In the genomic region with DNA sequence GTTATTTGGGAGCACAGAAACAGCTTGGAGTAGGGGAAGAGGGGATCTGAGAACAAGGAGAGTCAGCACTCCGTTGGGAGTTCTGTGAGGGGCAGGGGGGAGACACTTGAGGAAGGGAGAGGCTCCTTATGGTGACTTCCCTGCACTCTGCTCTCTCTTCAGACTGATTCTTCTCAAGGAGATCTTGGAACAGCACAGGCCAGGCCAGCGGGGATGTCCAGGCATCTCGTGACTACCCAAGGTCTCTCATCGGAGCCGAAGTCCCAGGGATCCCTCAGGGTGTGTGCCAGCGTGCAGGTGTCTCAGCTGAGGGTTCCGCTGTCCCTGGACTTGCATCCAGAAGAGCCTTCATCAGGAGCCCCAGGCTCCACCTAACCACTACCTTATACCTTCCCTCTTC, we compare ENCODE assay signal across 21 mouse cellular contexts. TPM values are rescaled to one million over a fixed set of nuclear protein-coding genes. Genes with fewer than 3 reads are reported as not detected.
DNase-seq lines count a peak whose midpoint lies in the region; ATAC-seq and TF ChIP-seq lines count a peak whose summit lies in the region.
"Had no signal": no experiment of that assay in that cellular context is flagged by ENCODE, and none has a peak within 500 bp of the region (broad histone marks: within the 10 kb centered on the region; RNA-seq: fewer than 3 reads in every experiment).

No protein-coding gene starts in this region.

- no peak overlapping the region for H3K9ac ChIP-seq in hindbrain, postnatal 0 days (replicated peaks; ENCODE audit: low read length)
- no peak overlapping the region for H3K9ac ChIP-seq in lung, embryonic 14.5 days
- no peak overlapping the region for H3K9ac ChIP-seq in embryonic facial prominence, embryonic 15.5 days
- H3K9ac ChIP-seq in neural tube, embryonic 15.5 days (replicated peaks) = no peak overlapping the region
- H3K9ac ChIP-seq: forebrain, postnatal 0 days; liver, embryonic 12.5 days; midbrain, embryonic 15.5 days; neural tube, embryonic 12.5 days; stomach, embryonic 15.5 days had no signal

- no peak for DNase-seq in hindbrain, embryonic 10.5 days (ENCODE audit: low spot score)
- no peak for DNase-seq in hindbrain, postnatal 0 days (ENCODE audit: low spot score)
- no peak for DNase-seq in lung, embryonic 14.5 days
- no peak for DNase-seq in lung, postnatal 25 days (ENCODE audit: low spot score)
- DNase-seq in lung, adult 2 months = no peak
- DNase-seq: adrenal gland, adult 8-10 months; forebrain, postnatal 0 days; right cerebral cortex, adult 18-20 months; thymus, postnatal 25 days had no signal

- H3K4me3 ChIP-seq in hindbrain, embryonic 10.5 days = peak overlapping the region; percentile 49; the same call in 1 of the 2 replicates
- H3K4me3 ChIP-seq in hindbrain, postnatal 0 days (ENCODE audit: low read length) = no peak overlapping the region
- H3K4me3 ChIP-seq in lung, embryonic 14.5 days (ENCODE audit: low read depth, low read length) = no peak overlapping the region
- no peak overlapping the region for H3K4me3 ChIP-seq in embryonic facial prominence, embryonic 15.5 days (replicated peaks)
- H3K4me3 ChIP-seq in lung, adult 2 months (replicated peaks; ENCODE audit: extremely low read depth, low read depth, low read length) = no peak overlapping the region
- H3K4me3 ChIP-seq in neural tube, embryonic 15.5 days (replicated peaks) = no peak overlapping the region
- H3K4me3 ChIP-seq: megakaryocyte, embryonic 14.5 days had no signal

- no peaks in the 10 kb centered on the region for H3K9me3 ChIP-seq in hindbrain, embryonic 10.5 days
- no peaks in the 10 kb centered on the region for H3K9me3 ChIP-seq in hindbrain, postnatal 0 days (ENCODE audit: low read length)
- no peaks in the 10 kb centered on the region for H3K9me3 ChIP-seq in lung, embryonic 14.5 days (ENCODE audit: low read depth, low read length)
- H3K9me3 ChIP-seq in embryonic facial prominence, embryonic 15.5 days (replicated peaks) = no peaks in the 10 kb centered on the region
- H3K9me3 ChIP-seq in neural tube, embryonic 15.5 days (replicated peaks) = no peaks in the 10 kb centered on the region
- H3K9me3 ChIP-seq: hindbrain, embryonic 12.5 days; intestine, embryonic 15.5 days; liver, embryonic 12.5 days; megakaryocyte, embryonic 14.5 days; midbrain, embryonic 15.5 days; neural tube, embryonic 12.5 days; stomach, embryonic 15.5 days had no signal

- no peak overlapping the region for H3K27ac ChIP-seq in hindbrain, embryonic 10.5 days
- H3K27ac ChIP-seq in hindbrain, postnatal 0 days = no peak overlapping the region
- no peak overlapping the region for H3K27ac ChIP-seq in lung, embryonic 14.5 days (ENCODE audit: low read depth)
- H3K27ac ChIP-seq in embryonic facial prominence, embryonic 15.5 days (replicated peaks) = no peak overlapping the region
- H3K27ac ChIP-seq in neural tube, embryonic 15.5 days (replicated peaks) = no peak overlapping the region
- H3K27ac ChIP-seq: hindbrain, embryonic 12.5 days; intestine, embryonic 15.5 days; liver, embryonic 12.5 days; midbrain, embryonic 15.5 days; neural tube, embryonic 12.5 days; stomach, embryonic 15.5 days had no signal

- no peak overlapping the region for H3K4me2 ChIP-seq in hindbrain, postnatal 0 days (ENCODE audit: low read depth, low read length)
- peak overlapping the region; percentile 60; the same call in 1 of the 2 replicates for H3K4me2 ChIP-seq in lung, embryonic 14.5 days
- H3K4me2 ChIP-seq in embryonic facial prominence, embryonic 15.5 days (replicated peaks) = peak overlapping the region; percentile 57; the same call in 1 of the 2 replicates
- H3K4me2 ChIP-seq in neural tube, embryonic 15.5 days = no peak overlapping the region

- no peak for TF ChIP-seq CTCF in hindbrain, postnatal 0 days (IDR thresholded peaks at IDR 0.05; ENCODE audit: low read depth)
- TF ChIP-seq CTCF in lung, embryonic 14.5 days (IDR thresholded peaks at IDR 0.05; ENCODE audit: low read depth) = no peak
- no peak for TF ChIP-seq CTCF in lung, adult 2 months (IDR thresholded peaks at IDR 0.05; ENCODE audit: insufficient read depth, low read length)

- no peaks in the 10 kb centered on the region for H3K36me3 ChIP-seq in hindbrain, embryonic 10.5 days
- H3K36me3 ChIP-seq in hindbrain, postnatal 0 days (ENCODE audit: insufficient read depth, low read length) = no peaks in the 10 kb centered on the region
- H3K36me3 ChIP-seq in lung, embryonic 14.5 days (ENCODE audit: insufficient read depth) = no peaks in the 10 kb centered on the region
- no peaks in the 10 kb centered on the region for H3K36me3 ChIP-seq in embryonic facial prominence, embryonic 15.5 days
- no peaks in the 10 kb centered on the region for H3K36me3 ChIP-seq in neural tube, embryonic 15.5 days
- H3K36me3 ChIP-seq: hindbrain, embryonic 12.5 days; intestine, embryonic 15.5 days; liver, embryonic 12.5 days; midbrain, embryonic 15.5 days; neural tube, embryonic 12.5 days; stomach, embryonic 15.5 days had no signal

- peaks cover 61% of the 10 kb centered on the region for H3K27me3 ChIP-seq in hindbrain, embryonic 10.5 days (ENCODE audit: insufficient read depth, poor library complexity, severe bottlenecking)
- H3K27me3 ChIP-seq in hindbrain, postnatal 0 days (ENCODE audit: insufficient read depth, low read length) = peaks cover 33% of the 10 kb centered on the region
- peaks cover 22% of the 10 kb centered on the region for H3K27me3 ChIP-seq in lung, embryonic 14.5 days (ENCODE audit: insufficient read depth, low read length)
- peaks cover 33% of the 10 kb centered on the region for H3K27me3 ChIP-seq in embryonic facial prominence, embryonic 15.5 days
- peaks cover 49% of the 10 kb centered on the region for H3K27me3 ChIP-seq in neural tube, embryonic 15.5 days (replicated peaks)

- no peak for TF ChIP-seq POLR2A in lung, adult 2 months (IDR thresholded peaks at IDR 0.05; ENCODE audit: borderline replicate concordance, extremely low read depth, low read depth, low read length)

- WGBS in hindbrain, embryonic 10.5 days = 70% methylated on average over 7 of the region's 7 CpGs
- 78% methylated on average over 7 of the region's 7 CpGs for WGBS in hindbrain, postnatal 0 days
- WGBS in lung, embryonic 14.5 days = 73% methylated on average over 7 of the region's 7 CpGs
- 67% methylated on average over 7 of the region's 7 CpGs for WGBS in embryonic facial prominence, embryonic 15.5 days
- WGBS in lung, adult 2 months = 80% methylated on average over 7 of the region's 7 CpGs
- 84% methylated on average over 7 of the region's 7 CpGs for WGBS in neural tube, embryonic 15.5 days

- ATAC-seq in hindbrain, postnatal 0 days = no peak
- ATAC-seq in lung, embryonic 14.5 days (ENCODE audit: insufficient read depth) = no peak
- no peak for ATAC-seq in embryonic facial prominence, embryonic 15.5 days (ENCODE audit: insufficient number of reproducible peaks, low FRiP score, low TSS enrichment, low read depth)
- ATAC-seq in neural tube, embryonic 15.5 days (ENCODE audit: low FRiP score) = no peak
- ATAC-seq: activated CD4-positive, CD25-positive, alpha-beta regulatory T cell, adult 4 months; forebrain, postnatal 0 days; liver, embryonic 12.5 days; midbrain, embryonic 15.5 days had no signal

- peaks cover 44% of the 10 kb centered on the region for H3K4me1 ChIP-seq in hindbrain, embryonic 10.5 days (replicated peaks)
- H3K4me1 ChIP-seq in hindbrain, postnatal 0 days (ENCODE audit: insufficient read depth, low read length) = peaks cover 4% of the 10 kb centered on the region; the same call in 1 of the 2 replicates
- no peaks in the 10 kb centered on the region for H3K4me1 ChIP-seq in lung, embryonic 14.5 days (ENCODE audit: insufficient read depth)
- peaks cover 28% of the 10 kb centered on the region for H3K4me1 ChIP-seq in embryonic facial prominence, embryonic 15.5 days
- peaks cover 5% of the 10 kb centered on the region; the same call in 1 of the 2 replicates for H3K4me1 ChIP-seq in lung, adult 2 months (ENCODE audit: control insufficient read depth, insufficient read depth, low read length)
- H3K4me1 ChIP-seq in neural tube, embryonic 15.5 days = peaks cover 20% of the 10 kb centered on the region

RNA-seq across cellular contexts. Expression of a gene that starts 4.5 kb away (rescaled TPM):
- polyA plus RNA-seq in hindbrain, embryonic 10.5 days (2016; fragmentation: Nextera tagmentation; extraction: Ambion mirVana) = 0.11 and 0.24 TPM in 2 replicates
- total RNA-seq in hindbrain, postnatal 0 days (2014; rRNA removed) = 0.16 TPM in 1 of 2 replicates, not detected in the other
- polyA plus RNA-seq in hindbrain, postnatal 0 days (2015; fragmentation: Nextera tagmentation; extraction: Ambion mirVana) = 0.58 and 0.59 TPM in 2 replicates
- polyA plus RNA-seq in lung, embryonic 14.5 days (2014; fragmentation: Nextera tagmentation; extraction: Ambion mirVana) = 0.91 and 1.1 TPM in 2 replicates
- 0.61 and 0.93 TPM in 2 replicates for polyA plus RNA-seq in embryonic facial prominence, embryonic 15.5 days (2015; fragmentation: Nextera tagmentation; extraction: Ambion mirVana)
- 33.3 and 38.9 TPM in 2 replicates for polyA plus RNA-seq in lung, adult 2 months (2012; rRNA removed)
- 0.17 and 5.5 TPM in 2 replicates for polyA plus RNA-seq in neural tube, embryonic 15.5 days (2015; fragmentation: Nextera tagmentation; extraction: Ambion mirVana)
- polyA plus RNA-seq: C2C12; hindbrain, embryonic 12.5 days had no signal

RNA-seq across cellular contexts. Expression of a gene that starts 14.2 kb away (rescaled TPM):
- 0.30 and 0.98 TPM in 2 replicates for polyA plus RNA-seq in hindbrain, embryonic 10.5 days (2016; fragmentation: Nextera tagmentation; extraction: Ambion mirVana)
- total RNA-seq in hindbrain, postnatal 0 days (2014; rRNA removed) = 1.8 and 3.0 TPM in 2 replicates
- 1.4 and 1.8 TPM in 2 replicates for polyA plus RNA-seq in hindbrain, postnatal 0 days (2015; fragmentation: Nextera tagmentation; extraction: Ambion mirVana)
- polyA plus RNA-seq in lung, embryonic 14.5 days (2014; fragmentation: Nextera tagmentation; extraction: Ambion mirVana) = 1.1 TPM in 2 replicates
- 3.2 and 3.8 TPM in 2 replicates for polyA plus RNA-seq in embryonic facial prominence, embryonic 15.5 days (2015; fragmentation: Nextera tagmentation; extraction: Ambion mirVana)
- 146 and 187 TPM in 2 replicates for polyA plus RNA-seq in lung, adult 2 months (2012; rRNA removed)
- polyA plus RNA-seq in neural tube, embryonic 15.5 days (2015; fragmentation: Nextera tagmentation; extraction: Ambion mirVana) = 0.29 and 4.2 TPM in 2 replicates
- polyA plus RNA-seq: C2C12 had no signal

RNA-seq across cellular contexts. Expression of a gene that starts 16.2 kb away (rescaled TPM):
- 131 and 135 TPM in 2 replicates for polyA plus RNA-seq in hindbrain, embryonic 10.5 days (2016; fragmentation: Nextera tagmentation; extraction: Ambion mirVana)
- 180 and 195 TPM in 2 replicates for total RNA-seq in hindbrain, postnatal 0 days (2014; rRNA removed)
- 101 and 108 TPM in 2 replicates for polyA plus RNA-seq in hindbrain, postnatal 0 days (2015; fragmentation: Nextera tagmentation; extraction: Ambion mirVana)
- polyA plus RNA-seq in lung, embryonic 14.5 days (2014; fragmentation: Nextera tagmentation; extraction: Ambion mirVana) = 153 TPM in 2 replicates
- polyA plus RNA-seq in embryonic facial prominence, embryonic 15.5 days (2015; fragmentation: Nextera tagmentation; extraction: Ambion mirVana) = 118 and 122 TPM in 2 replicates
- polyA plus RNA-seq in lung, adult 2 months (2012; rRNA removed) = 101 and 140 TPM in 2 replicates
- 115 and 122 TPM in 2 replicates for polyA plus RNA-seq in neural tube, embryonic 15.5 days (2015; fragmentation: Nextera tagmentation; extraction: Ambion mirVana)

RNA-seq across cellular contexts. Expression of a gene that starts 19.3 kb away (rescaled TPM):
- 5.8 and 7.7 TPM in 2 replicates for polyA plus RNA-seq in hindbrain, embryonic 10.5 days (2016; fragmentation: Nextera tagmentation; extraction: Ambion mirVana)
- 30.9 and 31.3 TPM in 2 replicates for total RNA-seq in hindbrain, postnatal 0 days (2014; rRNA removed)
- polyA plus RNA-seq in hindbrain, postnatal 0 days (2015; fragmentation: Nextera tagmentation; extraction: Ambion mirVana) = 23.5 and 24.1 TPM in 2 replicates
- polyA plus RNA-seq in lung, embryonic 14.5 days (2014; fragmentation: Nextera tagmentation; extraction: Ambion mirVana) = 9.8 and 15.5 TPM in 2 replicates
- 14.0 and 15.3 TPM in 2 replicates for polyA plus RNA-seq in embryonic facial prominence, embryonic 15.5 days (2015; fragmentation: Nextera tagmentation; extraction: Ambion mirVana)
- 109 and 118 TPM in 2 replicates for polyA plus RNA-seq in lung, adult 2 months (2012; rRNA removed)
- 19.8 and 31.3 TPM in 2 replicates for polyA plus RNA-seq in neural tube, embryonic 15.5 days (2015; fragmentation: Nextera tagmentation; extraction: Ambion mirVana)

RNA-seq across cellular contexts. Expression of a gene that starts 46.5 kb away (rescaled TPM):
- 0.80 and 0.82 TPM in 2 replicates for polyA plus RNA-seq in hindbrain, embryonic 10.5 days (2016; fragmentation: Nextera tagmentation; extraction: Ambion mirVana)
- total RNA-seq in hindbrain, postnatal 0 days (2014; rRNA removed) = not detected in 2 replicates
- polyA plus RNA-seq in hindbrain, postnatal 0 days (2015; fragmentation: Nextera tagmentation; extraction: Ambion mirVana) = 0.23 and 0.31 TPM in 2 replicates
- 0.26 TPM in 1 of 2 replicates, not detected in the other for polyA plus RNA-seq in lung, embryonic 14.5 days (2014; fragmentation: Nextera tagmentation; extraction: Ambion mirVana)
- polyA plus RNA-seq in embryonic facial prominence, embryonic 15.5 days (2015; fragmentation: Nextera tagmentation; extraction: Ambion mirVana) = 0.54 and 0.89 TPM in 2 replicates
- 14.1 and 19.8 TPM in 2 replicates for polyA plus RNA-seq in lung, adult 2 months (2012; rRNA removed)
- polyA plus RNA-seq in neural tube, embryonic 15.5 days (2015; fragmentation: Nextera tagmentation; extraction: Ambion mirVana) = 0.19 and 2.5 TPM in 2 replicates
- total RNA-seq: forebrain, postnatal 0 days; gastrocnemius, postnatal 25 days had no signal
- polyA plus RNA-seq: C2C12; forebrain, postnatal 0 days; midbrain, embryonic 15.5 days had no signal

Comparison
In these comparisons a context has a peak if more than half of its experiments do, and no peak if none do; other contexts are left out.
1. RNA of a gene that starts 14.2 kb away (polyA plus RNA-seq): 146 to 187 TPM in lung, adult 2 months; 3.2 to 3.8 TPM in embryonic facial prominence, embryonic 15.5 days, 1.4 to 1.8 TPM in hindbrain, postnatal 0 days, 1.1 TPM in lung, embryonic 14.5 days, 0.30 to 0.98 TPM in hindbrain, embryonic 10.5 days and 0.29 to 4.2 TPM in neural tube, embryonic 15.5 days; every median in the first group is over 10 times any median in the second.
2. H3K4me2 ChIP-seq: peak in lung, embryonic 14.5 days (single experiment) and embryonic facial prominence, embryonic 15.5 days (single experiment); none in hindbrain, postnatal 0 days (single experiment) and neural tube, embryonic 15.5 days (single experiment).